Comparison of ENCODE assay signal across 21 mouse cellular contexts in the genomic region with DNA sequence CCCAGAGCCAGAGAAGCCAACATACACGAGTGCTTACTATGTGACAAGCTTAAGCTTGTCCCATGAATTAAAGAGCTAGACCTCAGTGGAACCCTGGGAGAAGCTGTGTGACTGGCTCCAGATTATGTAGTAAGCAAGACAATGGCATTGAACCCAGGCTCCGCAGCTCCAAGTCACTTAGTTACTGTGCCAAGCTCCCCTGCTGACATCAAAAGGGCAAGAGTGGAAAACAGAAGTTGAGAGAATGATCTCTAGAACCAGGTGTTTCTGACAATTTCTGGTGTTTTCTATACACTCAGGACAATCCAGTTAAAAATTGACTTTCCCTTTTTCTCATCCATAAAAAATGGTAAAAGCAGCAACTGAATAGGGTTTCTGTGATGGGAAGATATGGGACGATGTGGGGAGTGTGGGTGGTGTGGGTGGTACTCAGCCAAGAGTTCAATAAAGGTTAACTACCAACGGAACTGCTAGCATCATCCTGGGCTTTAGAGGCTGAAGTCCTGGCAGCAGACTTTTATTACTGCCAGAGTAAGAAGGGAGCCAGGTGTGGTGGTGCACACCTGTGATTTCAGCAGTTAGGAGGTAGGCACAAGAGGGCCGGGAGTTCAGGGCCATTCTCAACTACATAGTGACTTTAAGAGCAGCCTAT.
"Had no signal": no experiment of that assay in that cellular context is flagged by ENCODE, and none has a peak within 500 bp of the region (broad histone marks: within the 10 kb centered on the region; RNA-seq: fewer than 3 reads in every experiment).

No protein-coding gene starts in this region.

- H3K9ac ChIP-seq: hindbrain, embryonic 15.5 days; limb, embryonic 12.5 days; limb, embryonic 15.5 days; liver, embryonic 13.5 days; midbrain, embryonic 13.5 days; neural tube, embryonic 13.5 days had no signal

- ATAC-seq: midbrain, embryonic 13.5 days; midbrain, embryonic 16.5 days had no signal

- H3K27me3 ChIP-seq: hindbrain, embryonic 15.5 days; limb, embryonic 12.5 days; limb, embryonic 15.5 days; liver, embryonic 13.5 days; midbrain, embryonic 13.5 days; neural tube, embryonic 13.5 days had no signal

- H3K27ac ChIP-seq: hindbrain, embryonic 15.5 days; left cerebral cortex, adult 2 months; limb, embryonic 12.5 days; limb, embryonic 15.5 days; liver, embryonic 13.5 days; macrophage; midbrain, embryonic 10.5 days; midbrain, embryonic 13.5 days; neural tube, embryonic 13.5 days; stomach, postnatal 0 days had no signal

- H3K4me1 ChIP-seq: hindbrain, embryonic 15.5 days; limb, embryonic 15.5 days; midbrain, embryonic 10.5 days; midbrain, embryonic 13.5 days; neural tube, embryonic 13.5 days had no signal

- H3K36me3 ChIP-seq: hindbrain, embryonic 15.5 days; limb, embryonic 12.5 days; limb, embryonic 15.5 days; liver, embryonic 13.5 days; midbrain, embryonic 10.5 days; midbrain, embryonic 13.5 days; neural tube, embryonic 13.5 days had no signal

- H3K4me2 ChIP-seq: hindbrain, embryonic 15.5 days; limb, embryonic 12.5 days; limb, embryonic 15.5 days; liver, embryonic 13.5 days; midbrain, embryonic 13.5 days; neural tube, embryonic 13.5 days had no signal

- H3K9me3 ChIP-seq: hindbrain, embryonic 15.5 days; limb, embryonic 12.5 days; limb, embryonic 15.5 days; liver, embryonic 13.5 days; midbrain, embryonic 10.5 days; midbrain, embryonic 13.5 days; neural tube, embryonic 13.5 days had no signal

- H3K4me3 ChIP-seq: hindbrain, embryonic 15.5 days; left cerebral cortex, adult 2 months; limb, embryonic 12.5 days; limb, embryonic 15.5 days; liver, embryonic 13.5 days; midbrain, embryonic 10.5 days; midbrain, embryonic 13.5 days; myocyte; neural tube, embryonic 13.5 days had no signal

- DNase-seq: layer of hippocampus, postnatal 36 days; left cerebral cortex, postnatal 4 days; liver, embryonic 13.5 days; lung, adult 2 months; lung, postnatal 14 days; retina, postnatal 1 day; right cerebral cortex, postnatal 25 days; thymus, adult 2 months; thymus, postnatal 14 days; thymus, postnatal 4 days had no signal
